Mouse (Mus musculus): ENCODE results near the gene Simc1.

The Simc1 gene

GRCm38 (mm10) chr13:54548036-54548435 is 44.5 kb downstream of the Simc1 start:
- in situ Hi-C loops (cut with MseI, MboI): no loop called here

- in situ Hi-C loops (cut with MseI, MboI): no loop called here
Observed at GRCm38 (mm10) chr13:54556176-54556575, 52.6 kb downstream of the Simc1 start.

GRCm38 (mm10) chr13:54556796-54557195 is 53.2 kb downstream of the Simc1 start:
- in situ Hi-C loops (cut with MseI, MboI): no loop called here

GRCm38 (mm10) chr13:54557652-54558051 is 54.1 kb downstream of the Simc1 start:
- in situ Hi-C loops (cut with MseI, MboI): no loop called here

GRCm38 (mm10) chr13:54559656-54560055 is 56.1 kb downstream of the Simc1 start:
- in situ Hi-C loops (cut with MseI, MboI): no loop called here

- in situ Hi-C loops (cut with MseI, MboI): no loop called here
Observed at GRCm38 (mm10) chr13:54560608-54561007, 57.0 kb downstream of the Simc1 start.

GRCm38 (mm10) chr13:54562562-54562961 is 59.0 kb downstream of the Simc1 start:
- in situ Hi-C loops (cut with MseI, MboI): no loop called here

- in situ Hi-C loops (cut with MseI, MboI): no loop called here
Observed at GRCm38 (mm10) chr13:54564232-54565200, 60.9 kb downstream of the Simc1 start.

- in situ Hi-C loops (cut with MseI, MboI): no loop called here
Observed at GRCm38 (mm10) chr13:54565201-54565581, 61.6 kb downstream of the Simc1 start, which contains the start of gene 4833439L19Rik. 4833439L19Rik (minus strand) TSS chr13:54565435.

GRCm38 (mm10) chr13:54565594-54566345 is 62.2 kb downstream of the Simc1 start:
- in situ Hi-C loops (cut with MseI, MboI): no loop called here

- in situ Hi-C loops (cut with MseI, MboI): no loop called here
Observed at GRCm38 (mm10) chr13:54568380-54568779, 64.8 kb downstream of the Simc1 start.

- in situ Hi-C loops (cut with MseI, MboI): no loop called here
Observed at GRCm38 (mm10) chr13:54569282-54569681, 65.7 kb downstream of the Simc1 start.

- in situ Hi-C loops (cut with MseI, MboI): no loop called here
Observed at GRCm38 (mm10) chr13:54570736-54571135, 67.2 kb downstream of the Simc1 start.

- in situ Hi-C loops (cut with MseI, MboI): no loop called here
Observed at GRCm38 (mm10) chr13:54571637-54572036, 68.1 kb downstream of the Simc1 start.

- in situ Hi-C loops (cut with MseI, MboI): no loop called here
Observed at GRCm38 (mm10) chr13:54572621-54573020, 69.0 kb downstream of the Simc1 start.

- in situ Hi-C loops (cut with MseI, MboI): no loop called here
Observed at GRCm38 (mm10) chr13:54574854-54575481, 71.4 kb downstream of the Simc1 start, which contains the start of gene Arl10. Arl10 (plus strand) TSS chr13:54575015.

- in situ Hi-C loops (cut with MseI, MboI): no loop called here
Observed at GRCm38 (mm10) chr13:54575489-54575888, 71.9 kb downstream of the Simc1 start.

GRCm38 (mm10) chr13:54577652-54578507 is 74.3 kb downstream of the Simc1 start:
- in situ Hi-C loops (cut with MseI, MboI): no loop called here

- in situ Hi-C loops (cut with MseI, MboI): no loop called here
Observed at GRCm38 (mm10) chr13:54581385-54581784, 77.8 kb downstream of the Simc1 start.

GRCm38 (mm10) chr13:54582126-54582525 is 78.5 kb downstream of the Simc1 start:
- in situ Hi-C loops (cut with MseI, MboI): no loop called here

- in situ Hi-C loops (cut with MseI, MboI): no loop called here
Observed at GRCm38 (mm10) chr13:54582860-54583259, 79.3 kb downstream of the Simc1 start.
